Mouse (Mus musculus) mouse embryonic stem cell (cell line): ENCODE measurements around the gene Prtn3.

Experiments
- in situ Hi-C, 2 experiments: fragments of 300-500 bp; cut with MboI; formaldehyde crosslinking; loops; 1 replicate in 1 of 2; 3 replicates in 1 of 2; pipeline ENCODE4 v1.14.3; 2019 to 2020; ENCODE audit warnings: low sequenced_read_pairs in 2 of 2, low pct_unique_long_range_greater_than_20kb in 1 of 2, mixed read lengths in 1 of 2; ENCODE audit not compliant: unreplicated experiment in 1 of 2

The Prtn3 gene

DNA sequence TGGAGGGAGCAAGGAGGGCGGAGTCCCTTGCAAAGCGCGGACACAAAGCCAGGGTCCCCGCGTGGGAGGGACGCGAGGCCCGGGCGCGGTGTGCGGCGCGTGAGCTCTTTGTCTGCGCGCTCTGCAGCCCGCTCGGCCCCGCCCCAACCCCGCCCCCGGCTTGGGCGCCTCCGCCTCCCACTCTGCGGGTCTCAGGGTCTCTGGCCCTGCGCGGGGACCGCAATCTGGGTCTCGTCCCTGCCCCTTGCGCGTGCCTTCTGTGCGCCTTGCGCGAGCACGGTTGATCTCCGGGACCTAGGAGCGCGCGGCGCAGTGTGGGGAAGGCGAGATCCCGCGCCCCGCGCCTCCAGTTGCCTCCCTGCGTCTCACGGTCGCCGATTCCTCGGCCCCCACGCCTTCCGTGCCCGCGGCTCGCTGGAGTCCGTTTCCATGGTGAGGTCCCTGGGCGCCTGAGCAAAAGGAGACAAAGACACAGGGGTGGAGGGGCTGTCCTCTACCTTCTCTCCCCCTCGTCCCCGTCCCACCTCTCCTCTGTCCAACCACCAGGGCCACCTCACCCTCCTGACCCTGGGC lies at the start of gene Prtn3, which contains the start of gene Plppr3:
TSS of gene Prtn3 (plus strand) at position 187 of the 573 bp plus-strand sequence.
TSS of gene Plppr3 (minus strand) at position 345 of the 573 bp plus-strand sequence.
- in situ Hi-C loops, result no loop called here

DNA sequence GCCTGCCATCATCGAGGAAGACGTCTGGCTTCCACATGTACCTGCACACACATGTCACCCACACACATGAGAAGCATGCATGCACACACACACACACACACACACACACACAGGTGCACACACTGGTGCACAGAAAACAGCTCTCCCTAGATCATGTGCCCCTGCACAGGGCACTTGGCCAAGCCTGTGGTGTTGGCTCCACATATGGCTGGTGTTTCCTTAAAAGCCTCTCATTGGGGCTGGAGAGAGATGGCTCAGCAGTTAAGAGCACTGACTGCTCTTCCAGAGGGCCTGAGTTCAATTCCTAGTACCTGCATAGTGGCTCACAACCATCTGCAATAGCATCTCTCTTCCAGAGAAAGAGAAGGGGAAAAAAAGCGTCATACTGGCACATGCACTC lies 42.7 kb upstream of the Prtn3 start:
- in situ Hi-C loops, result loop anchor here (5.0 to 10.0 kb wide), 2 partner anchors 51 to 93 kb away; partner anchors contain the start of genes Arid3a (in 2 of the 2) and R3hdm4 (in 2 of the 2)

DNA sequence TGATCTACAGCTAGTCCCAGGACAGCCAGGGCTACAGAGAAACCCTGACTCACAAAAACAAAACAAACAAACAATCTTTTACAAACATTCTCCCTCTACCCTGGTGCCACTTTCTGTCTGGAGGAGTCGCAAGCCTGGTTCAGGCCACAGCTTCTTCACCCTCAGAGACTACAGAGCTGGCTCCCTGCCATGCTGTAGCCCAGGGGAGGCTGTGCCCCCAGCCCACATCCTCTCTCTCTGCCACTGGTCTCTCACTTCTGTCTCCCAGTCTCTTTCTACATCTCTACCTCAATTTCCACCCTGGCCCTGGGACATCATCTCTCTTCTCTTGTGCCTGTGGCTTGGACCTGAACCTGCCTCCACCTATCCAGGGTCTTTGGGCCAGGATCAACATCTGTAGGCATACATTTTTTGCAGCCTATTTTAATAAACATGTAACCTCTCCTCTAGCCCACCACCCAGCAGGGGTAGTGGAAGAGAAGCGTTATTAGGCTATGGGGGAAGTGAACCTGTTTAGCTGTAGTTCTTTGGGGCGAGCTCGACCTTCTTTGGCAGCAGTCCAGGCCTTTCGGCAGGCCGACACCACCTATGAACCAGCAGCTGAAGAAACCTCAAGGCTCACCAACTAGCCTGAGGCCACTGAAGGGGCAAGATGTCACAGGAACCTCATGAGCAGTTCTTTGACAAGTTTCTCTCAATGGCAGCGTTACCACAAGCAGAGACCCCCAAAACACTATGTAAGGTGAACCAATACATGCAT lies 42.1 kb upstream of the Prtn3 start:
- in situ Hi-C loops, result loop anchor here (5.0 to 10.0 kb wide), 2 partner anchors 50 to 93 kb away; partner anchors contain the start of genes Arid3a (in 2 of the 2) and R3hdm4 (in 2 of the 2)

GRCm38 (mm10) chr10:79832786-79833181 lies 41.5 kb upstream of the Prtn3 start:
- in situ Hi-C loops, result loop anchor here (5.0 to 10.0 kb wide), 2 partner anchors 50 to 92 kb away; partner anchors contain the start of genes Arid3a (in 2 of the 2) and R3hdm4 (in 2 of the 2)

DNA sequence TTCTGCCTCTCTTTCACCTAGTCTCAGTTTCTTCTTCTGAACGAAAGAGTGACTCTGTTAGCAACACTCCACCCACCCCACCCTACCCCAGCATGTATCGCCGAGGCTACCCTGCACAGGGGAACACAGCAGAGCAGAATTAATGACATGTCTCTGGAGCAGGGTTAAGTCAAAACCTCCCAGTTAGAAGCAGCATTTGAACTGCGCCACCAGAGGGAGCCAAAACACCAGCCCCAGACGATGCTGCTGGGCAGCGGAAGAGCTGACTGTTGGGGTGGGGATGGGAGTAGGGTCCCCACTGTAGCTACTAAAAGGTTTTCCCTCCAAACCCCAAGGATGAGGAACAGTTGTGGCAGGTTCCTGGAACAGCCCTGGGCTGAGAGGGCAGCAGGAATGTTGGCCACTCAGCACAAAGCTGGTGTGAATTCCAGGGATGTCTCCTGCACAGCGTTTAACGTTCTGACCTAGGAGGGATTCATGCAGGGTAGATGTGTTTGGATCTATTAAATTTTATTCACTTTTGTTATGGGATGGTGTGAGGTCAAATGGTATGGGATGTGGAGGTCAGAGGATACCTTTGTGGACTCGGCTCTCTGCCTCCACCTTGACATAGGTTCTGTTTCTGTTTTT lies 39.4 kb upstream of the Prtn3 start:
- in situ Hi-C loops, result loop anchor here (5.0 to 10.0 kb wide), 2 partner anchors 47 to 90 kb away; partner anchors contain the start of genes Arid3a (in 2 of the 2) and R3hdm4 (in 2 of the 2)

GRCm38 (mm10) chr10:79836918-79837317 lies 37.4 kb upstream of the Prtn3 start:
- in situ Hi-C loops, result loop anchor here (10.0 kb wide), 1 partner anchor 88 kb away; the partner anchor contains the start of genes Arid3a (in 2 of the 2) and R3hdm4 (in 2 of the 2)

DNA sequence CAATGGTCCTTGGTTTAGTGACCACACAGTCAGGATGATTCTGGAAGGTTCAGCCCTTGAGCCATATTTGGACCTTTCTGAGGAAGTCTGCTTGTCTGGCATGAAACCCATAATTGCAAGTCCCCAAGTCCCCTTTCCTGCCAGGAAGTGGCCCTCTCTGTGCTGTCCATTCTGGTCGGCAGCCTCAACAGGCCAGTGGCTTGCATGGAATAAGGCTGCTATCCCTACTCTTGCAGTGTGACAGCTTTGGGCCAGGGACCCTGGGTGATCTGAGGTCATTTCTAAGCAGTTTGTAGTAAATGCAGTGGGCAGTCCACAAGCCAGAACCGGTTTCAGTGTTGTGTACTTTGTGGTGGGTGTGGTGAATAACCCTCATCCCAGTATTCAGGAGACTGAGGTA lies 36.1 kb upstream of the Prtn3 start:
- in situ Hi-C loops, result loop anchor here (10.0 kb wide), 1 partner anchor 87 kb away; the partner anchor contains the start of genes Arid3a (in 2 of the 2) and R3hdm4 (in 2 of the 2)

DNA sequence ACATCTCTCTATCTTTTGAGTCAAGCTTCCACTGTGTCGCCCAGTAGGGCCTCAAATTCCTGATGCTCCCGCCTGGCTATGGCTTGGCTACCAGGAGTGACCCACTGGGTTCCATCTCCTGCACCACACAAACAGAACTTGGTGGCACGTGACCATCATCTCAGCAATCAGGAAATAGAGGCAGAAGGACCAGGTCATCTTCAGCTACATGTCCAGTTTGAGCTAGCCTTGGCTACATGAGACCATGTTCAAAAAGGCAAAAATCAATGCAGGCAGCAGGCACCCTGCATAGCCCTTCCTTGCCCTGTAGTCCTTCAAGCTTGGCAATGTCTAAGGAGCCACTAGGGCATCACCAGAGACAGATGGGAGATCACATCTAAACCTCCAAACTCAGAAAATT lies 34.2 kb upstream of the Prtn3 start:
- in situ Hi-C loops, result no loop called here

DNA sequence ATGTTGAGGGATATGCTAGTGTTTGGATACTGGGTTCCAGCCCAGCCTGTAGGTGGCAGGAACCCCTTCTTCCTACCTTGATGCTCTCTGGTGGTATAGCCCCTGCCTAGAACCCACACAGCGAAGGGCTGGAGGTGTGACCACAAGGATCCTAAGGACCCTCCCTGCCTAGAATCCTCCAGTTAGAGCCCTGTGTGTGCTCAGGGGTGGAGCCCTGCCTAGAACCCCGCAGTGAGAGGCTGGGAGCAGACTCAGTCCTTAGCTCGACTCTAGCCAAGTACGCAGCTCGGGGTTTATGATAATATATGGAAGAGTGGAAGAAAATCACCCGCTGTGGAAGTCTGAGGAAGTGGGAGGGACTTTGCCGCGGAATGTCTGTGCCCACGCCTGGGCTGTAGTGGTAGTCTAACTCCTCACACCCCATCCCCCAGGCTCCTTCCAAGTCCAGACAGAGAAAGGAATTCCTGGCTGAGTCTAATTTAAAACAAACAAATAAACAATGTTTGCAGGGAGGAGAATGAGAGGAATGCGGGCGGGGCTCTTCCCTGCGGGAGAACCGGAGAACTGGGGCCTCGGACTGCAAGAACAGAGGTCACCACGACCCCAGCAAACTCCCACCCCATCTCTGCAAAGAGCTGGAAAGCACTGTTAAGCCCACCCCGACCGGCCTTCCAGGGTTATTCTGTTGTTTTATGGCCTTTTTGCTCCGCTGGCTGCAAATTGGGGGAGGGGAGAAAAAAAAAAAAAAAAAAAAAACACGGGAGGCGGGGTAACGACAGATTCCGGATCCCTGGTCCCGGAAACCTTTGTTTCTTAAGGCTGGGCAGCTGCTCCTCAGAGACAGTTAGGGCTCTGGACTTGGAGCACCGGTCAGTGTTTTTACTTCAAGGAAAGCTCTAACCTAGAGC lies 33.4 kb upstream of the Prtn3 start:
- in situ Hi-C loops, result no loop called here

- in situ Hi-C loops, result no loop called here
Observed at GRCm38 (mm10) chr10:79842322-79842721, 32.0 kb upstream of the Prtn3 start.

DNA sequence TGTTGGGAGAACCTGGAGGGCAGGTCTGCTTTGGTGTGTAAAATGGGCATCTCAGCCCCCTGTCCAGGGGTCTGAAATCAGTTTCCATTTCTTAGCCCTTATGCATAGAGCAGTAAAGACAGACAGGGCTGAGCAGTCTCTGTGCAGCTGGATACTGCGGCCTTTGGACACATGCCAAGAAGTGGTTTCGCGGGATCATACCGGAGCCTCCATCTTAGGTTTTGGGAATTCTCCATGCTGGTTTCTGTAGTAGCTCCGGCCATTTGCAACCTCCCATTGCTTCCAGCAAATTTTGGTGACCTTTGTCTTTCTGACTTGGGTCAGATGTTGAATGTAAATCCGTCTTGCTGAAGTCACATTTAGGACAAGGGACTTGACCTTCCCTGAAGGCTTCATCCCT lies 30.8 kb upstream of the Prtn3 start:
- in situ Hi-C loops, result no loop called here

DNA sequence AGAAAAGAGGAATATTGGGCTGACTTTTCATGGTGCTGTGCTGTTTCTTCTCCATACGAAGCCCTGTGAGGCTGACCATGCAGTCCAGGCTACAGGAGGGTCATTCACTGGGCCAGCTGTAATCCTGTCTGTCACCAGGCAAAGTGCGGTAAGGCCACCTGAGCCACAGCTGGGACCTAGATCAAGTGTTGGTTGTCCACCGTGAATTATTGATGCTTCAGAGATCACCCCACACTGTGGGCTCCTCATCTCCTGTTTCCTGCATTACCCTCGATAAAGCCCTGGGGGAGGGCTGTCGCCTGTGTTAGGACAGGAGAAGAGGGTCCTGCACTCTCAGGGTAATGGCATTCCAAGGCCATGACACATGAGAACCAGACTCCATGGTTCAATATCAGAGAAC lies 27.7 kb upstream of the Prtn3 start:
- in situ Hi-C loops, result no loop called here

DNA sequence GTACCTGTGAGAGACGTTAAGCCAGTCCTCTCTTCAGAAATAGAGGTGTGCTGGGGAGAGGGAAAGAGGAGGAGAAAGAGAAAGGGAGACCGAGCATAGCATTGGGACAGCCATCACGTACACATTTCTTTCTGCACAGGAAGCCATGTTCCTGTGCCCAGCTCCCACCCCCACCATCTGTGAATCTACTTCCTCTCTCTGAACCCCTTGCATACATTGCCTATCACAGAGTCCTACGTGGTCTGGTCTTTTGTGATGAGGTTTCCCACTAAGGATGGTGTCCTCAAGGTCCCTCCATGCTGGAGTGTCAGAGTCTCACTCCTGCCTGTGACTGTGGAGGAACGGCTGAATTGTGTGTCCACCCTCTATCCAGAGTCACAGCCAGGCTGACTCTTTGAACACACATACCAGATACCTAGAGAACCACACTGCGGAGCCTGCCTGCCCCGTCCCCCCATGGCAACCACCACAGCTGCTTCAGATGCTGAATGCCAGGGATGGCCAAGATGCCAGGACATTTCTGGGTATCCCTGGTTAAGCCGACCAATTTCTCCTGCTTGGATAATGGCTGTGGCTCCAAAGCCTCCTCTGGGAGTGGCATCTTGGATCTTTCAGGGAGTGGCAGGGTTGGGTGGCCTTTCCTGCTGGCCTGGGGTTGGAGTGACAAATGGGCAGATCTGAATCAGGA lies 24.2 kb upstream of the Prtn3 start:
- in situ Hi-C loops, result no loop called here

DNA sequence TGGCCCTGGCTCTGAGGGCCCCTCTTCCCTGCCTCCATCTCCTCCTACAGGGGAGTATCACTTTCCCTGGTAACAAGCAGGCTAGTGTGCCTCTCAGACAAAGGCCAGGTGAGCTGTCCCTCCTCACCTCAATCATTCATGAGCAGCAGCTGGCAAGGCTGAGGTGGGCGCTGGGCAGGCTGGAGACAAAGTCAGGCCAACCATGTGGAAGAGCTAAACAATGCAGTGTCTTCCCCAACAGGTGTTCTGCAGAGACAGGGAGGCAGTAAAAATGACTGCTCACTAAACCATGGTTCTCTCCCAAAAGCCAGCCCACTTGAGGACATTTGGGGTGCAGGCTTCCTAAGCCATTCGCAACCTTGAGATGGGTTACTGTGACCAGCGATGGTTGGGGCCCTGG lies 22.6 kb upstream of the Prtn3 start:
- in situ Hi-C loops, result no loop called here

DNA sequence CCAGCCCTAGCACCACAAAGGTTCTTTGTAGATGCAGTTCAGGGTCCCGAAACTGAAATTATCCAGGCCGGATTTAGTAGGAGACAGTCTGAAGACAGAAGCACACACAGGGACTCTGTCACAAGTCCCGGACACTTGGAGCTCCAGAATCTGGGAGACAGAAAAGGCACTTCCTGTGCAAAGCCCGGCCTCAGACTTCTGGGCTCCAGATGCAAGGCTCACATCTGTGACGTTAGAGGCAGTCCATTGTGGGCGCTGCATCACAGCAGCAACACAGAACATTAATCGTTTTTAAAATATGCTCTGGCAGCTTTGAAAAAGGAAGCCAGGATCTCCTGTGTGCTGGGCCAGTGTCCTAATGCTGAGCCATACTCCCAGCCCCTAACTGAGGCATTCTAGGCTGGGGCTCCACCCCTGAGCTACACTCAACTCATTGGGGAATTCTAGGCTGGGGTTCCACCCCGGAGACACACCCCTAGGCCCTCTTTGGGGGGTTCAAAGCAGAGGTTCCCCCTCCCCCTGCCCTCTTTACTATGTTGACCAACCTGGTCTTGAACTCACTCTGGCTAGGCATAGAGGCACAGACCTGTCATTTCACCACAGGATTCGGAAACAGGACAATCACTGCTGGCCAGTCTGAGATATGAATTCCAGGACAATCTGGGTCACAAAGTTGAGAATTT lies 22.0 kb upstream of the Prtn3 start:
- in situ Hi-C loops, result no loop called here

GRCm38 (mm10) chr10:79852827-79853226 lies 21.4 kb upstream of the Prtn3 start:
- in situ Hi-C loops, result no loop called here

GRCm38 (mm10) chr10:79853392-79853791 lies 20.9 kb upstream of the Prtn3 start:
- in situ Hi-C loops, result no loop called here
